In the genomic region with DNA sequence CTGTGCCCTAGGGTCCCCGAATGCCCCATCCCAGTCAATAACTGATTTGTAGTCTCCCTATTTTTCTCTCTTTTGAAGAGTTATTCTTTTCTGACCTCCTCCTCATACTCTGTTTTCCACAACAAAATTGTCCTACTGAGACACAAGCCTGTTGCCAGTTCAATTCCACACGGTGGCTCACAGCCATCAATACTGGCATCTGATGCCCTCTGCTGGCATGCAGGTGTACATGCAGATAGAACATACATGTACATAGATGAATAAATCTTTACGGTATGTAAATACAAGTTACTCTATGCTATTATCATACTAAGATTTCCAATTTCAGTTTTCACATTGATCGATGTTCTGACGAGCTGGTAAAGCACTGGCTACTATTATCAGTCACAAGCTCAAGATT, we compare ENCODE assay signal across 17 mouse cellular contexts. TPM values are rescaled to one million over a fixed set of nuclear protein-coding genes. Genes with fewer than 3 reads are reported as not detected.
DNase-seq lines count a peak whose midpoint lies in the region; ATAC-seq and TF ChIP-seq lines count a peak whose summit lies in the region.
"Had no signal": no experiment of that assay in that cellular context is flagged by ENCODE, and none has a peak within 500 bp of the region (broad histone marks: within the 10 kb centered on the region; RNA-seq: fewer than 3 reads in every experiment).

No protein-coding gene starts in this region.

- 92% methylated on average over 5 of the region's 5 CpGs for WGBS in intestine, postnatal 0 days
- WGBS in intestine, embryonic 15.5 days, result 89% methylated on average over 5 of the region's 5 CpGs

- no peaks in the 10 kb centered on the region for H3K4me1 ChIP-seq in intestine, postnatal 0 days (replicated peaks; ENCODE audit: control insufficient read depth, insufficient read depth, low read length)
- no peaks in the 10 kb centered on the region for H3K4me1 ChIP-seq in intestine, embryonic 15.5 days (replicated peaks)
- H3K4me1 ChIP-seq in testis, adult 2 months (ENCODE audit: control insufficient read depth, insufficient read depth, low read length), result no peaks in the 10 kb centered on the region
- H3K4me1 ChIP-seq: forebrain, embryonic 15.5 days; hindbrain, embryonic 12.5 days; lung, embryonic 15.5 days; midbrain, embryonic 13.5 days; neural tube, embryonic 13.5 days had no signal

- no peak for ATAC-seq in CD4-positive, CD25-positive, alpha-beta regulatory T cell, adult 4 months
- ATAC-seq in intestine, postnatal 0 days, result no peak
- ATAC-seq in intestine, embryonic 15.5 days, result no peak
- ATAC-seq: forebrain, embryonic 15.5 days; midbrain, embryonic 13.5 days had no signal

- peak; percentile 65 for TF ChIP-seq CTCF in intestine, postnatal 0 days (IDR thresholded peaks at IDR 0.05; ENCODE audit: low read depth)
- peak; percentile 10; the same call in 1 of the 2 replicates for TF ChIP-seq CTCF in testis, adult 2 months (IDR thresholded peaks at IDR 0.05; ENCODE audit: control insufficient read depth, insufficient read depth, insufficient replicate concordance, low read depth, low read length)

- DNase-seq in CD4-positive, CD25-positive, alpha-beta regulatory T cell, adult 2 months (ENCODE audit: low read depth, low spot score), result peak; percentile 23
- DNase-seq in testis, postnatal 14 days (ENCODE audit: low spot score), result no peak
- no peak for DNase-seq in spleen, adult 12 weeks (ENCODE audit: low spot score)
- no peak for DNase-seq in heart, adult 8-10 months (ENCODE audit: low spot score)
- DNase-seq: adrenal gland, postnatal 10 days; cerebellum, adult 9-10 months had no signal

- no peak overlapping the region for H3K4me3 ChIP-seq in intestine, postnatal 0 days (ENCODE audit: low read depth, low read length)
- no peak overlapping the region for H3K4me3 ChIP-seq in intestine, embryonic 15.5 days (replicated peaks)
- H3K4me3 ChIP-seq in testis, adult 2 months (ENCODE audit: control insufficient read depth, low read depth, low read length), result no peak overlapping the region
- H3K4me3 ChIP-seq: forebrain, embryonic 15.5 days; hindbrain, embryonic 12.5 days; lung, embryonic 15.5 days; midbrain, embryonic 13.5 days; neural tube, embryonic 13.5 days had no signal

- no peaks in the 10 kb centered on the region for H3K27me3 ChIP-seq in intestine, postnatal 0 days (replicated peaks; ENCODE audit: control insufficient read depth, insufficient read depth, low read length)
- no peaks in the 10 kb centered on the region for H3K27me3 ChIP-seq in intestine, embryonic 15.5 days (replicated peaks)
- H3K27me3 ChIP-seq in testis, adult 2 months (ENCODE audit: control insufficient read depth, insufficient read depth, low read length), result no peaks in the 10 kb centered on the region
- H3K27me3 ChIP-seq: forebrain, embryonic 15.5 days; hindbrain, embryonic 12.5 days; lung, embryonic 15.5 days; midbrain, embryonic 13.5 days; neural tube, embryonic 13.5 days had no signal

- H3K9ac ChIP-seq in intestine, postnatal 0 days (ENCODE audit: low read depth, low read length), result no peak overlapping the region
- H3K9ac ChIP-seq in intestine, embryonic 15.5 days, result no peak overlapping the region
- H3K9ac ChIP-seq: forebrain, embryonic 15.5 days; hindbrain, embryonic 12.5 days; lung, embryonic 15.5 days; midbrain, embryonic 13.5 days; neural tube, embryonic 13.5 days had no signal

- no peak overlapping the region for H3K27ac ChIP-seq in intestine, postnatal 0 days (ENCODE audit: low read depth, low read length)
- H3K27ac ChIP-seq in intestine, embryonic 15.5 days, result no peak overlapping the region
- no peak overlapping the region for H3K27ac ChIP-seq in testis, adult 2 months (ENCODE audit: control insufficient read depth, insufficient read depth, low read depth, low read length)
- H3K27ac ChIP-seq: forebrain, embryonic 15.5 days; hindbrain, embryonic 12.5 days; lung, embryonic 15.5 days; midbrain, embryonic 13.5 days; neural tube, embryonic 13.5 days had no signal

- no peak for TF ChIP-seq POLR2A in testis, adult 2 months (IDR thresholded peaks at IDR 0.05; ENCODE audit: control insufficient read depth, low read depth, low read length)

- no peaks in the 10 kb centered on the region for H3K36me3 ChIP-seq in intestine, postnatal 0 days (ENCODE audit: control insufficient read depth, insufficient read depth)
- H3K36me3 ChIP-seq in intestine, embryonic 15.5 days, result no peaks in the 10 kb centered on the region
- no peaks in the 10 kb centered on the region for H3K36me3 ChIP-seq in testis, adult 2 months (ENCODE audit: control insufficient read depth, insufficient read depth, low read length)
- H3K36me3 ChIP-seq: forebrain, embryonic 15.5 days; hindbrain, embryonic 12.5 days; lung, embryonic 15.5 days; midbrain, embryonic 13.5 days; neural tube, embryonic 13.5 days had no signal

- H3K9me3 ChIP-seq in intestine, postnatal 0 days (ENCODE audit: control insufficient read depth), result 0 out of 2 replicates have a peak, but pooled peaks cover 4% of the 10 kb centered on the region
- no peaks in the 10 kb centered on the region for H3K9me3 ChIP-seq in intestine, embryonic 15.5 days
- H3K9me3 ChIP-seq: lung, embryonic 15.5 days had no signal

- no peak overlapping the region for H3K4me2 ChIP-seq in intestine, postnatal 0 days (replicated peaks; ENCODE audit: low read depth)
- no peak overlapping the region for H3K4me2 ChIP-seq in intestine, embryonic 15.5 days (replicated peaks)
- H3K4me2 ChIP-seq: forebrain, embryonic 15.5 days; hindbrain, embryonic 12.5 days; lung, embryonic 15.5 days; midbrain, embryonic 13.5 days; neural tube, embryonic 13.5 days had no signal

RNA-seq across cellular contexts. Expression of a gene that starts 12.0 kb away (rescaled TPM):
- polyA plus RNA-seq in CD4-positive, CD25-positive, alpha-beta regulatory T cell, adult 4 months (2017; shearing (Covaris generic)), result not detected
- 5.9 and 7.6 TPM in 2 replicates for polyA plus RNA-seq in intestine, postnatal 0 days (2015; fragmentation: Nextera tagmentation; extraction: Ambion mirVana)
- 2.1 and 2.4 TPM in 2 replicates for polyA plus RNA-seq in intestine, embryonic 15.5 days (2015; fragmentation: Nextera tagmentation; extraction: Ambion mirVana)
- polyA plus RNA-seq in testis, adult 2 months (2012; rRNA removed), result 1.3 and 2.0 TPM in 2 replicates
- 1 to 10 TPM; 1.4 to 3.2 (median 2.4) TPM for total RNA-seq in heart, adult 8-10 months (2022)

RNA-seq across cellular contexts. Expression of a gene that starts 40.6 kb away (rescaled TPM):
- polyA plus RNA-seq in CD4-positive, CD25-positive, alpha-beta regulatory T cell, adult 4 months (2017; shearing (Covaris generic)), result 10 to 100 TPM; 21.9 to 23.6 TPM
- 17.2 and 21.2 TPM in 2 replicates for polyA plus RNA-seq in intestine, postnatal 0 days (2015; fragmentation: Nextera tagmentation; extraction: Ambion mirVana)
- 11.6 and 14.4 TPM in 2 replicates for polyA plus RNA-seq in intestine, embryonic 15.5 days (2015; fragmentation: Nextera tagmentation; extraction: Ambion mirVana)
- 21.7 and 29.2 TPM in 2 replicates for polyA plus RNA-seq in testis, adult 2 months (2012; rRNA removed)
- total RNA-seq in heart, adult 8-10 months (2022), result 10 to 100 TPM; 16.6 to 19.7 (median 16.8) TPM

RNA-seq across cellular contexts. Expression of a gene that starts 43.2 kb away (rescaled TPM):
- polyA plus RNA-seq in CD4-positive, CD25-positive, alpha-beta regulatory T cell, adult 4 months (2017; shearing (Covaris generic)), result not detected
- polyA plus RNA-seq in intestine, postnatal 0 days (2015; fragmentation: Nextera tagmentation; extraction: Ambion mirVana), result 0.16 TPM in 1 of 2 replicates, not detected in the other
- not detected in 2 replicates for polyA plus RNA-seq in intestine, embryonic 15.5 days (2015; fragmentation: Nextera tagmentation; extraction: Ambion mirVana)
- not detected in 2 replicates for polyA plus RNA-seq in testis, adult 2 months (2012; rRNA removed)
- total RNA-seq in heart, adult 8-10 months (2022), result 1 to 10 TPM; 1.2 to 2.0 (median 1.5) TPM
- total RNA-seq: granulocyte monocyte progenitor cell, adult 5-6 weeks had no signal
- polyA plus RNA-seq: embryonic facial prominence, embryonic 14.5 days; forebrain, embryonic 15.5 days; hindbrain, embryonic 12.5 days; lung, embryonic 15.5 days; midbrain, embryonic 13.5 days; neural tube, embryonic 13.5 days had no signal
